Mouse (Mus musculus): ENCODE data around the gene Slco3a1. TPM values are rescaled to one million over a fixed set of nuclear protein-coding genes. Genes with fewer than 3 reads are reported as not detected.

Slco3a1 gene
- 1.6 and 1.7 TPM in 2 replicates for polyA plus RNA-seq (2012; rRNA removed)

DNA sequence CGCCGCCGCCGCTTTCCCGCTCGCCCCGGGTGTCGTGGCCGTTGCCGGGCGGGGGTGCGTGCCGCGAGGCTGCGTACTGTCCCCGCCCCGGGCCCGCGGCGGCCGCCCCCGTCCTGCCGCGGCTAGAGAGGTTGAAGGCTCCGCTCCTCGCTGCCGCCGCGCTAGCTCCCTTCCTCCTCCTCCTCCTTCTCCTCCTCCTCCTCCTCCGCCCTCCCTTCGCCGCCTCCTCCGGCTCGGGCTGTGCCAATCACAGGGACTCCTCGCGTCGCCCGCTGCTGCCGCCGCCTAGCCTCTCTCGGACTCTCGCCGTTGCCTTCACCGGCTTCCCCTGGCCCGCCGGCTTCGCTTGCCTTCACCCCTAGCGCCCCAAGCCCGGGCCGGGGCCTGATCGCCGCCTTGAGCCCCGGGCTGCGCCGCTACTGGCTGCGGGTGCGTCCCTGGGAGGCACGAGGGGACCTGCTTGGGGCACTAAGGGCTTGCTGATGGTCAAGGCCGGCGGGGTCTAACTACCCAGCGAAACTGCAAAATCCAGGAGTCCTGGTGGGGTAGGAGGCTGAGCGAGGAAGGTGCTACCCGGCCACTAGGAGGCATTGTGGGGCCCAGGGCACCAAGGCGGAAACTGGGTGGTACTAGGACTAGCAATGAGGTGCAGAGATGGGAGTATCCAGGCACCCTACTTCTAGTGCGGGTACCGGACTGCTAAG lies at the start of gene Slco3a1:
Gene Slco3a1 (minus strand): TSS at position 173 of the 704 bp plus-strand sequence.

Measured in liver, embryonic 18 days (tissue).